Mouse (Mus musculus) thymus, adult 2 months (tissue): ENCODE measurements at regions not wholly inside any gene's neighbourhood (a gene's known extent, or its start where the extent isn't known, plus 50 kb on each side); places are given as distances from the start of the nearest gene placed in this dataset.

ENCODE experiments used
- CTCF ChIP-seq: fragments of 200-500 bp; IDR thresholded peaks from 2 replicates; pipeline ENCODE4 v1.5.1; 2012; ENCODE audit warnings: mild to moderate bottlenecking, control low read depth, low read length, moderate library complexity, borderline replicate concordance; ENCODE audit not compliant: control insufficient read depth, poor library complexity, insufficient read depth; ENCODE audit errors: extremely low read depth
- POLR2A ChIP-seq: fragments of 200-500 bp; IDR thresholded peaks from 2 replicates; pipeline ENCODE4 v1.6.1; 2012; ENCODE audit warnings: mild to moderate bottlenecking, low read length, control low read depth, moderate library complexity; ENCODE audit not compliant: control insufficient read depth, poor library complexity, insufficient read depth; ENCODE audit errors: extremely low read depth

- TF ChIP-seq CTCF, result no peak
- no peak for TF ChIP-seq POLR2A
Observed at GRCm38 (mm10) chr6:70713118-70713517, 78.9 kb downstream of the Rpia start.
